Mouse (Mus musculus) kidney, adult 9 months (tissue): Measurements from ENCODE around the gene Gm11172.
"Not testable (repeated sequence)": the region's sequence is repeated elsewhere in the genome, so short reads cannot be mapped to it uniquely, and the experiment has no call there.

Experiments
- DNase-seq: peaks from one replicate; pipeline ENCODE4 v3.0.0; 2022

The Gm11172 gene

DNA sequence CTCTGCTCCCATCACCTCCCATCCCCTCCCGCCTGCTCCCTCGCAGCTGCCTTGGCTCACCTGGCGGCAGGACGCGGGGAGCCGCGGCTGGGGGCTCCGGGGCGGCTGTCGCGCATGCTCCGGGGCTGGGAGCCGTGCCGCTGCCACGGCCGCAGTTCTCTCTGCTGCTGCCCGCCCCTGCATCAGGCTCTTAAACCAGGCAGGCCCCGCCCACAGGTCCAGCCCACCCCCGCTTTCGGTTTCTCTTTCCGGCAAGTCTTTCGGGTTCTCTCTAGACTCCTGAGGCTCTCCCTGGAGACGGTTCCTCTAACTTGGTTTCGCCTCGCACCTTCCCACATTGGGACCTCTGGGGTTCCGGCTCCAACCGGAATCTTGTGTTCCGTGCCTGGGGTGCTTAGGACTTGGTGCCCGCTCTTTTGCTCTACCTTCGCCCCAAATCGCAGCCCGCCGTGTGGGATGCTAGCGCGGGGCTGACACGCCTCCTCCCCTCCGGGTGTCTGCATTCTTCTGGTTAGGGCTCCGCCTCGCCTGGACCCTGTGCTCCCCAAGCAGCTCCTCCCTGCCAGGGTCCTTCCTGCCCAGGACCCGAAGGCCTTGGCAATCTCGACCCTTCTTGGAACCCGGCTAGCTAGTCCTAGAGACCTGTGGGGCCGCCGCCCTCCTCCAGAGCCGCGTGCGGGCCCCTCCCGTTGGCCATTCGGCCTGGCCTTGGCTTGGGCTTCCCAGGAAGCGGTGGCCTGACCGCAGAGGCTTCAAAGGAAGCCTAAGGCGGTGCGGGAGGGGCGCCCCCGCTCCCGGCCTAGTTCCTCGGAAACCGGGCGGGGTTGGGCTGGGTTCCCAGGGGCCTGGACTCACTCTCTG lies 27.1 kb upstream of the Gm11172 start, which contains the start of gene Socs1:
Gene Socs1 (minus strand): TSS at position 166 of the 861 bp plus-strand sequence.
- peak; percentile 87 for DNase-seq

DNA sequence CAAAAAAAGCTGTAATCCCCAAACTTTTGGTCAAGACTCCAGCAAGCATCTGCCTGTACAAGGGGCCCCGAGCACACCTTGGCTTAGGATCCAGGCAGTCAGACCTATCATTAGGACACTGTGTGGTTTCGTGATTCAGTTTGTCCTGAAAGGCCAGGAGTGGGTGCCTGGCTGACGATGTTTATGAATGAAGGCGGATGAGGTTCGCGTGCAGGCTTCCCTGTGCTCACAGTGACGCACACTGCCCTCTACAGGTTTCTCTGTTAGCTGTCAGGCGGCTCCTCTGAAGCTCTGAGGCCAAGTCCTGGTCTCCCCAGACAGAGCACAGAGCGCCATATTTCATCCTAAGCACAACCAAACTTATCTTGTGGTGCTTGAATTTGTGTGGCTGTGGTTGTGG lies 26.4 kb upstream of the Gm11172 start:
- DNase-seq, result peak; percentile 89

DNA sequence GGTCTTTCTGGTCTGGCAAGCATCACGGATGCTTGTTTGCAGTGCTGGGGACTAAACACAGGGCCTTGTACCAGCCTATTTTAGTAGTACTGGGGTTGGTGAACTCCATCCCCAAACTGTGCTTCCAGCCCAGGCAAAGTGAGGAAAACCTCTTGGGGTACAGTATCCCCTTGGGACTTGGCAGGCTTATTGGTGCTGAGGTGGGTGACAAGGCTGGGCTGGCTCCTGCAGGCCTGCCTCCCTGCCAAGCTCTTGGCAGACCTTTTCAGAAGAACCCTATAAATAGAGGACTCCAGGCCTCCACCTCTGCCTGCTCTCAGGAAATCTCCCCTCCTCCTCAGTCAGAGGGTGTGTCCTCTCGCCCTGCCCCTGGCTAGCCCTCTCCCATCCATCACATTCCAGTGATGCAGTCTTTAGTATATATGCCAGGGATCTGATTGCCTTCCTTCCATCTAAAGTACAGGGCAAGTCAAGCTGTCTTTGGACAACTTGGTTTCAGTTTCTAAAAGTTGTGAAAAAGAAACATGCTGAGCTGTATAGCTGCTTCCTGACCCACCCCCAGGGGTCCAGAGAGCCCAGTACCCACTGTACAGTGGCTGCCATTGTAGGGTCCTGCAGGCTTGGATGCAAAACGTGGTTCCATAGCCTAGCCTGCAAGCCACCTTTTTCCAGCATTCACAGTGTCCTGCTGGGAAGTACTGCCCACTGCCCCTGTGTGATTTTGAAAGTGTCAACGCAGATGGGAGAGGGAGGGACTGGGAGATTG lies 25.8 kb upstream of the Gm11172 start:
- DNase-seq, result no peak

DNA sequence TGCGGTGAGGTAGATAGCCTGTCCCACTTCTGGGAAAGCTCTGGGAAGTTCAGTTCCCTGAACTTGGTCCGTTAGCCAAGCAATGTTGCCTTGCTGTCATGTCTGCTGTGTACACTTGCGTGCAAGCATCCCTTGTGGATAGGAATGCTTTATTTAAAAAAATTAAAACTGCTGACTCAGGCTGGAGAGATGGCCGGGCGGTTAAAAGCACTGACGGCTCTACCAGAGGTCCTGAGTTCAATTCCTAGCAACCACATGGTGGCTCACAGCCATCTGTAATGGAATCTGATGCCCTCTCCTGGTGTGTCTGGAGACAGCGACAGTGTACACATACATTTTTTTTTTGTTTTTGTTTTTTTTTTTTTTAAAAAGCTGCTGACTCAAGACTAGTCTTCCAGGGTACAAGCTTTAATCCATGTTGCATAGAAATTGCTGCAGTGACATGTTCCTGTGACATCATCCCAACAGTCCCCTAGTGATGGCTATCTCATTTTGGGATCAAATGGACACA lies 25.1 kb upstream of the Gm11172 start:
- DNase-seq, result no peak

DNA sequence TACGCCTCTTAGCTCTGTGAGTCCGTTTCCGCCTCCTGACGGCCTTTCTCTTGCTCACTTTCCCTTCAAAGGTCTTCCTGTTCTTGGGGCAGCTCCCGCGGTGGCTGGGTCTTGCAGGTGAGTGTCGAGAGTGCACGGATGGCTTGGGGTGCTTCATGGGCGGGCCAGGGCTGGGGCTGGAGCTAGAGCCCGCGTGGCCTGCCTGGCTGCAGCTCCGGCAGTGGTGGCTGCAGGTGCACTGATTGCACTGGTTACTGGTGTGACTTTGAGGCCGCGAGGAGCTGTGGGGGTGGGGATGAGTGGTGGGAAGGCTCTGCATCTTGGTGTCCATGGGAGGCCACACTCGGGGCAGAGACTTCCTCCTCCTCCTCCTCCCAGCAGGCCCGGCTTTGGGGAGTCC lies 24.4 kb upstream of the Gm11172 start, which contains the start of gene Tnp2:
Gene Tnp2 (minus strand): TSS at position 390 of the 400 bp plus-strand sequence.
- DNase-seq, result no peak

DNA sequence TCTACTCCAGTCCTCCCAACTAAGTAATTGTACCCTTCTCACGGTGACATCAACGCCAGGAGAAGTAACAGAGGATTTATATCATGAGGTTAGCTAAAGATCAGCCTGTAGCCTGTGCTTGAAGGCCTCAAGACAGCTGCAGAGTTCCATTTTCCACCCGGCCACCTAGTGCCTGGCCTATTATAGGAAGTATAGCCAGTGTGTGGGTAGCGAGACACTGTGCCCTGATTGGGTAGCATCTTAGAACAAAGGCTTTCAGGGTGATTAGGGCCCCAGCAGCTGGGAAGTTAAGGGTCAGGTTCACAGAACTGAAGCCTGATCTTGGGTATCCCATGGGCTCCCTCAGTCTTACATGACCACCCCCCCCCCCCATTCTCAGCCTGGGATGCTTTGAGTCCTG lies 23.8 kb upstream of the Gm11172 start:
- no peak for DNase-seq

DNA sequence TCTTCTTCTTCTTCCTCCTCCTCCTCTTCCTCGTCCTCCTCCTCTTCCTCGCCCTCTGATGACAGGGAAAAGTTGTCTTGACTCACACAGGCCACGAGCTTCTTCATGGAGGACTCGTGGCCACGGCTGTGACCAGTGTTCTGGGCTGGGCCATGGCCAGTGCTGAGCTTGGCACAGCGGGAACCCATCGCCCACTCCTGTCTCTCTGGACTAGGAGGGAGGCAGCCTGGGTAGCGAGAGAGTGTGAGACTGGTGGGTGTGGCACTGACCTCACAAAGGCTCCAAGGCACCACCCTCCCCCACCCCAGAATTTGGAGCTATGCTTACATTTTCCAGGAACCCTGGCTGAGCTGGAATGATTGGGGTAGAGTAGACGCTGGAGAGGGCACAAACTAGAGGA lies 22.0 kb upstream of the Gm11172 start, which contains the start of gene Prm3:
Gene Prm3 (minus strand): TSS at position 213 of the 400 bp plus-strand sequence.
- DNase-seq, result no peak

DNA sequence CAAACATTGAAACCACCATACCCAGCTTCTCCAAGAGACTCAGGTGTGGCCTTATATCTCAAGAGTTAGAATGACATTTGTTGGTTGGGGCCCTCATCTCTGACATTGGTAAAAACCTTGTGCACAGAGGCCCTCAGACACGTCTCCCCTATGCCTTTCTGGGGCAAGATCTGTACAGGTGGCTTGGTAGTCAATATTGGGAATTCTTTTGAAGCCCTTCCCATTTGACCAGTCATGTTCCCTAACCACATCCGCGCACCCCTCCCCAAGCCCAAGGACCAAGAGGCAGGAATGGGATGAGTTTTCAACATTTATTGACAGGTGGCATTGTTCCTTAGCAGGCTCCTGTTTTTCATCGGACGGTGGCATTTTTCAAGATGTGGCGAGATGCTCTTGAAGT lies 16.7 kb upstream of the Gm11172 start, which contains the start of gene Prm2:
Gene Prm2 (minus strand): TSS at position 101 of the 400 bp plus-strand sequence.
- DNase-seq, result no peak

DNA sequence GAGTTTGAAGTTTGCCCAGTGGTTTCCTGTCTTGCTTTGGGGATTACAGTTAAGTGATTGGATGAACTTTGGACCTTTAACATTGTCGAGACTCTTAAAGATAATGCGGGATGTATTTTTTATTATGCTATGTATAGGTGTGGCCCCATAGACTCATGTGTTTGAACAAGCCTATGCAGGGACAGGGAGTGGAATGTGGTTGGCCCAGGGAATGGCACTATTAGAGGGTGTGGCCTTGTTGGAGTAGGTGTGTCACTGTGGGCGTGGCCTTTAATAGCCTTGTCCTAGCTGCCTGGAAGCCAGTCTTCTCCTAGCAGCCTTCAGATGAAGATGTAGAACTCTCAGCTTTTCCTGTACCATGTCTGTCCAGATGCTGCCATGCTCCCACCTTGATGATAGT lies 10.3 kb upstream of the Gm11172 start:
- not testable (repeated sequence) for DNase-seq

DNA sequence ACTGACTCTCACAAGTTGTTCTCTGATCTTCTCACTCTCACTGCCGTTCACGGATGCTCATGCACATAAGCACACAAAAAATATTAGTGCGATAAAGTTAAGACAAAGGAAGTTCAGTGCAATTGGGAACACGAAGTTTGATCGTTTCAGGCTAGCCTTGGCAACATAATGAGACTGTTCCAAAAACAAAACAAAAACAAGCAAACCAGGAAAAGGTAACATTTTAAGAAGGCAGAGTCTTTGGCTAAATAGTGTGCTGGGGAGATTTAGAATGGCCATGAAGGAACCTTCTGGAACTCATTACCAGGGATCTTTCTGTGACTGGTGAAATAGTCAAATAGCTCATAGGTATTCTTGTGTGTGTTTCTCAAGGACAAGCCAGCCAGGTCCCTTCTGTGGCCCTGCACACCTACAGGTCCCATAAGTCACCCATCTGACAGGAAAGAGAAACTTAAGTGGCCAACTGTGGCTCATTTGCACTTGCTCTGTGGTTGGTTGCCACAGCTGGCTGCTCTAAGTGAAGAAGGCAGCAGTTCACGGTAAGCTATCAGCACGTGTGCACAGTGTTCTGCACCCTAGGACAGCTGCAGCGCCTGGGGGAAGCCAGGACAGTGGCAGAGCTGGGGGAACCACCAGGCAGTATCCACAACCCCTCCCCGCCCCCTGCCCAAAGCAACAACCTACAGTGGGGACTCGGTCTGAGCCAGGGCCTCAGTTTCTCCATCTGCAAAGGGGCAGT lies 6.8 kb upstream of the Gm11172 start, which contains the start of gene Prm1:
Gene Prm1 (minus strand): TSS at position 51 of the 739 bp plus-strand sequence.
- no peak for DNase-seq

DNA sequence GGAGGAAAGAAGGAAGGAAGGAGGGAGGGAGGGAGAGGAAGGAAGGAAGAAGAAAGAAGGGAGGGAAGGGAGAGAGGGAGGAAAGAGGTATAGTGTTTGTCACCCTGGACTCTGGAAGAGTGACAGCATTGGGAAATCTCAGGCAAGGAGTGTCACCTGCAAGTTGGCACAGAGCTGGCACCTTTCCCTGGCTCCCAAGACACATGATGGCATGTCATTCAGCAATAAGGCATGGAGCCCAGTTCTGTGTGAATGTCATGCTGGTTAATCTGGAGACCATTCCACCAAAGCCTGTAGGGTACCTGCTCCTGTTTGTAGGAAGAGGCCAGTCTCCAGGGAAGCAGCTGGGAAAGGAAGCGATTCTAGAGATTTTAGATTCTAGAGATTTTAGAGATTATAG lies 2.3 kb upstream of the Gm11172 start:
- DNase-seq, result no peak

DNA sequence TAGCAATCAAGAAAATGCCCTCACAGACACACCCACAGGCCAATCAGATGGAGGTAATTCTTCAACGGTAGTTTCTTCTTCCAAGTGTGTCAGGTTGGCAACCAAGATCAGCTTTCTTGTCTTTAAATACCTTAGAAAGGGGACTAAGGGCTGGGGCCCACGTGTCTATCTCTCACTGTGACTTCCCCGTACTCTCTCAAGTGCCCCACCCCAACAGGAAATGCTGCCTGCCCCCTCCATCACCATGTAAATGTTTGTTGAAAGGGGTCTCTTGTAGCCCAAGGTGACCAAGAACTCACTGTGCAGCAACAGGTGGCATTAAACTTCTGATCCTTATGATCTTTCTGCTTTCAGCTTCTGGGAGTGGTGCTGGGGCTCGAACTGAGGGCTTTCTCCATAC lies 1.0 kb downstream of the Gm11172 start:
- no peak for DNase-seq

DNA sequence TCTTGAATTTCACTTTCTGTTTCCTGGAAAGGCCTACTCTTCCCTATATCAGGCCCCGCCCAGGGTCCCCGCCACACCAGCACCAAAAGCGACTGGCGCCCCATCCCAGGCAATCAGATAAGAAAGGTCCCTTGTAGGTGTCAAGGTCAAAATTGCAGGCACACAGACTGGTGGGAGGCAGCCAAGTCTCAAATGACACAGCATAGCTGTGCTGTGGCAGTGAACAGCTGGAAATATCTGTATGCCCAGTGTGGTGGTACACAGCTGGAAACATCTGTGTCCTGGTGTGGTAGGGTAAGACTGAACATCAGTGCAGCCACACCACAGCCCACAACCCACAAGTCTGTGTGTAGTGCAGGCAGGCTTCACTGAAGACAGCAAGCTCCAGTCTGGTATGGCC lies 2.1 kb downstream of the Gm11172 start:
- DNase-seq, result no peak

DNA sequence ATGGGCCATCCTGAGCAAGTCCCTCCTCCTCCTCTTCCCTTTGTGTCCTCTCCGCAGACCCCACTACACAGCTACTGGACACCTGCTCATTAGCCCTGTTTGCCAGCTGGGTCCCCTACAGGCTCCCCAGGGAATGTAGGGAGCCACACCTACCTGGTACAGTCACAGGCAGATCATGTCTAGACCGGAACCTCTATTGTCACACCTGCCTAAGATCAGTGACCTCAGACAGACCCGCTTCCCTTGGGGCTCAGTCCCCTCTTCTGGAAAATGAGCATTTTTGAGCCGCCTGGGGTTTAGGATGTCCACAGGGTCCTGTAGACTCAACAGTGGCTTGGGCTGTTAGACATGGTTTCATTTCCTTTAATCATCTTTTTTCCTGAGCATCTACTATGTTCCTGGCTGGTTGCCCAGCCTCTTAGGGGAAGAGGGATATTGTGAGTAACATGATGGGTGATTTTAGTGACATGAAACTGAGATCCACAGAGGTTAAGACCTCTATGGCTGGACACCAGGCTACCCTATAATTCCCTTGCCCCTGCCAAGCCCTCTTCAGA lies 5.9 kb downstream of the Gm11172 start:
- no peak for DNase-seq

DNA sequence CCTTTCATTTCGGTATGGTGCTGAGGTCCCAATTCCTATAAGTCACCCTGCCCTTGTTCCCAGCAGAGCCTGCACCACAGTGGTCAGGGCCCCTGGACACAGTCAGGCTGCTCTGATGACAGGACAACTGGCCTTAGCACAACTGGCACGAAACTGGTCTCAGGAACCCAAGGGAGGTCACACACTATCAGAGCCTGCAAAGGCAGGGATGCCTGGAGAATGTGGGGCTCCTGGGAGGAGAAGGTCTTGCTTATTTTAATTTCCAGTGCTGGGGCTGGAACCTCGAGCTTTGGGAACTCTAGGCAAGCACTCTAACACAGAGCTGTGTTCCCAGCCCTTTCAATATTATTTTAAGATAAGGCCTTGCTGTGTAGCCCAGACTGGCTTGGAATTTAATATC lies 7.3 kb downstream of the Gm11172 start:
- DNase-seq, result no peak

DNA sequence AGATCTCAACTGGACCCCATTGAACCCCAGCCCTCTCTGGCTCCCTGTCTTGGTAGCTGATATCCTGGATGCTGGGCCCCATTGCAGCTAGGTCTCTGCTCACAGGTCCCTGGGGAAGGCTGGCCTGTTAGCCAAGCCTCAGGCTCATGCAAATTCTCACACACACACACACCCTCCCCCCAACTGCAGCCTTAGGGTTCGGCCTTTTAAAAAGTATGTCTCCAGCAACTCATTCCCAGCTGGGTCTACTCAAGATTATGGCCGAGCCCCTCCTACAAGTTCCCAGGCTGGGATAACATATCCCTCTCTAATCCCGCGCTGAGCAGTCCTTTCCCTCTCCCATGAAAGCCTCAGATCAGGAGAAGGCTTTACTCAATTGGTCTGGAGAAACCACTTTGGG lies 8.7 kb downstream of the Gm11172 start:
- no peak for DNase-seq

DNA sequence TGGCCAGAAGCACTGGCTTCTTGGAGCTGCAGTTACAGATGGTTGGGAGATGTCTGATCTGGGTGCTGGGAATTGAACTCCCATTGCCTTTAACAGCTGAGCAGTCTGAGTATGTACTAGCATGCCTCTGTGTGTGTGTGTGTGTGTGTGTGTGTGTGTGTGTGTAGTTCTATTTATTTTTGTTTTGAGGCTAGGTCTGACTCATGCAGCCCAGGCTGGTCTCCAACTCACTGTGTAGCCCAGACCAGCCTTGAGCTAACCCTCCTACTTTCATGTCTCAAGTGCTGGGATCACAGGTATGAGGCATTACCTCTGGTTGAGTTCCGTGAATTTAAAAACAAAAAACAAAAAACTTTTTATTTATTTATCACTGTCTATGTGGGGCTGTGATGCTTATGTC lies 11.8 kb downstream of the Gm11172 start:
- no peak for DNase-seq

DNA sequence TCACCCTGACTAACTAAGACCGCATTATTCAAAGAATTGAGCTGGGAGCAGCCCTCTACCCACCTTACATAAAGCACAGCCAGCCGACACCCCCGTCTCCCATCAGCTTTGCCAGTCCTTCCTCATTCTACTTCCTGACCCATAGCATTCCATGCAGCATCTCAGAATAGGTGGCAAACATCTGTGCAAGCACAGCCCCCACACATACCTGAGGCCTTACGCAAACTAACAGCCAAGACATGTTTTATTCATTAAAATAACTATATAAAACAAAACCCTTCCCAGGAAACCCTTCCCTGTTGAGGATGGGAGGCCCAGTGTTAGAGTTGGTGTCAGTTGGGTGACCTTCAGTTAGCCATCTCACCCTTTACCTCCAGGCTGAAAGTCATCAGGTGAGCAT lies 13.1 kb downstream of the Gm11172 start:
- no peak for DNase-seq

DNA sequence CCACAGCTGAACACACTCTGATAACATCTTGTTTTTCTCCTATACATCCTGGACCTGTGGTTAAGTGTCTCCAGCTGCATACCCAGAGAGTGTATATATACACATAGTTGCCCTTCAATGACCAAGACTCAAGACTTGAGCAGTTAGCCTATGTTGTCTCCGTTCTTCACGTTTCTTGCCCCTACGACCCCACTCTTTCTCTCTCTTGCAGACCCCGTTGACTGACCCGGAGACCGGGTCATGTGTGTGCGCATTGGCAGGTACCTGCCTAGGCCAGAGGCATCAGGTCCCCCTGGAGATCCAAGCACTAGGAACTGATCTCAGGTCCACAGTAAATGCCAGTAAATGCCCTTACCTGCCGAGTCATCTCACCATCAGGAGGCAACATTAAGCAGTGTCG lies 14.6 kb downstream of the Gm11172 start:
- DNase-seq, result no peak

DNA sequence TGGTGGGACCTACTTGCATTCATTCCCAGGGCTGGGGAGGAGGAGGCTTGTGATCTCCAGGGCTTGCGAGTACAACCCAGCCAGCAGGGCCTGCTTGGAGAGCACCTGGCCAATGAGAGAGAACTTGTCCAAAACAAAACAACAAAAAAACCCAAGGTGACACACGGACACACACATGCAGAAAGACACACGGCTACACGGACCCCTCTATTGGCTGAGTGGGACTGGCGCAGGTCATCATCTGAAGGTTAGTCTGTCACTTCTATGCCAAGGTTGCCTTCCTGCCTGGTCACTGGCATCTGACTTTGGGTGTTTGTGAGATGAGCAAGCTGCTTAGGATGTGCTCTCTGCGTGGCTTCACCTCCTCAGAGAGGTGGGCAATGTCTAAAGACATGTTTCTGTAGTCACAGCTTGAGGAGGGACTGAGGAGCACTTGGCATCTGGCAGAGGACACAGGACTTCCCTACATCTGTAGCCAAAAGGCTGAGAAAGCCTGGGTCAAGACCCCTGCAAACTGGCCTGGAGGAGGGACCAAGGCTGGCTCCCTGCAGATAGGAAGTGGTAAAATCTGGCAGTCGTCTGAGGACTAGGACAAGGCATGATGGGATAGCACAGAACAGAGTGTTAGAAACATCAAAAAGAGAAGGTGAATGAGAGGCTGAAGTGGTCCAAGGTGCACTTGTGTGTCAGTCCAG lies 15.2 kb downstream of the Gm11172 start:
- no peak for DNase-seq

DNA sequence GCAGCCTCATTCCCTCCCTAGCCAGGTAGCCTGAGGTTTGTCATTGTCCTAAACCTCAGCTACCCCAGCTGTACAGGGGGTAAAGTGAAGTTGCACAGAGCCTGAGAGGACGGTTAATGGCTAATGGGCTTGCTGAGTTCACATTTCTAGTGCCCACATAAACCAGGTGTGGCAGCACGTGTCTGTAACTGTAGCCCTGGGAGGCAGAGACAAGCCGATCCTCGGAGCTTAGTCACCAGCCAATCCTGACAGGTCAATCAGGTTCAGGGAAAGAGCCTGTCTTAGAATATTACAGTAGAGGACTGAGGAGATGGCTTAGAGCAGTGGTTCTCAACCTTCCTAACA lies 15.7 kb downstream of the Gm11172 start:
- peak; percentile 71 for DNase-seq

DNA sequence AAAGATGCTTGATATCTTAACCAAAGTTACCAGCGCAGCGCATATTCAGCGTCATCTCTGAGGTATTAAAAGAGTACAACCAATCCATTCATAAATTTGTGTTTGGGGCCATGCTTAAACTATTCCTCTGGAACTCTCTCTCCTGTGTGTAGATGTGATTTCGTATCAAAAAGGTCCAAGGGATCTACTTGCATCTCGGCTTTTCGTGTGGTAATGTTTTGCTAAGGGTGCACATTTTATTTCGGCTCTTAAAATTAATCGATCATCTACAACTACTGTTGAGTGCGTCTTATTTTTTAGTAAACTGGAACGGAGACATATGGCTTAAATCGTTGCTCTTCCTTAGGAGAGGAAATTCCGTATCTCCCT lies 21.8 kb downstream of the Gm11172 start:
- no peak for DNase-seq
